Mouse (Mus musculus) liver, adult (tissue): ENCODE data around the gene Dmrtc1a.
"Not testable (repeated sequence)": the region's sequence is repeated elsewhere in the genome, so short reads cannot be mapped to it uniquely, and the experiment has no call there.

ENCODE experiments used
- GATA4 ChIP-seq: IDR thresholded peaks from 2 replicates; pipeline ENCODE4 v1.6.1; 2014; ENCODE audit warnings: mild to moderate bottlenecking, low read length; ENCODE audit not compliant: insufficient replicate concordance

Gene Dmrtc1a

GRCm38 (mm10) chrX:102908587-102908986 is at the start of gene Dmrtc1a, which contains the start of gene 1700011M02Rik:
TSS of gene Dmrtc1a (minus strand) at chrX:102908687.
TSS of gene 1700011M02Rik (plus strand) at chrX:102908905.
- not testable (repeated sequence) for TF ChIP-seq GATA4

- TF ChIP-seq GATA4 = no peak
Observed at GRCm38 (mm10) chrX:102936743-102937142, 28.3 kb upstream of the Dmrtc1a start.

GRCm38 (mm10) chrX:102934395-102934764 is 25.9 kb upstream of the Dmrtc1a start:
- TF ChIP-seq GATA4 = no peak

- TF ChIP-seq GATA4 = no peak
Observed at GRCm38 (mm10) chrX:102933571-102934394, 25.3 kb upstream of the Dmrtc1a start.

- no peak for TF ChIP-seq GATA4
Observed at GRCm38 (mm10) chrX:102932992-102933570, 24.6 kb upstream of the Dmrtc1a start.

GRCm38 (mm10) chrX:102928072-102928471 is 19.6 kb upstream of the Dmrtc1a start, which contains the start of gene 1700018G05Rik:
TSS of gene 1700018G05Rik (plus strand) at chrX:102928372.
- not testable (repeated sequence) for TF ChIP-seq GATA4

- TF ChIP-seq GATA4 = no peak
Observed at GRCm38 (mm10) chrX:102867871-102868270, 40.6 kb downstream of the Dmrtc1a start, which contains the start of gene 1700031F05Rik. TSS of gene 1700031F05Rik (minus strand) at chrX:102867971.

- not testable (repeated sequence) for TF ChIP-seq GATA4
Observed at GRCm38 (mm10) chrX:102854516-102854915, 54.0 kb downstream of the Dmrtc1a start, which contains the start of gene Dmrtc1c2. TSS of gene Dmrtc1c2 (minus strand) at chrX:102854616.
